Mouse (Mus musculus): ENCODE data around the gene Gnb3. TPM values are rescaled to one million over a fixed set of nuclear protein-coding genes. Genes with fewer than 3 reads are reported as not detected.

Gene Gnb3
- polyA plus RNA-seq, 1 experiment from 2014 or later, result 1.0 TPM

- Histone ChIP-seq H3K4me2 (peak overlapping the region; percentile 72), H3K9me3 (no peaks in the 10 kb centered on the region)
These were observed 10.0 kb downstream of the Gnb3 start for GRCm38 (mm10) chr6:124829799-124830700.

GRCm38 (mm10) chr6:124828868-124829798 is 10.9 kb downstream of the Gnb3 start, which contains the start of the genes Usp5 and Cdca3:
TSS of gene Usp5 (minus strand) at chr6:124829484.
TSS of gene Cdca3 (plus strand) at chr6:124829547.
- H3K27me3 ChIP-seq, result no peaks in the 10 kb centered on the region
- H3K9me3 ChIP-seq, result no peaks in the 10 kb centered on the region
- peak within 1 kb of the TSS; percentile 59 for H3K4me3 ChIP-seq (replicated peaks)
- peaks cover 57% of the 10 kb centered on the region for H3K36me3 ChIP-seq
- H3K4me1 ChIP-seq (replicated peaks), result peaks cover 31% of the 10 kb centered on the region
- peak within 1 kb of the TSS; percentile 70 for H3K9ac ChIP-seq (replicated peaks)
- ATAC-seq (ENCODE audit: insufficient number of reproducible peaks, insufficient read depth, low FRiP score, low TSS enrichment, low read depth), result peak; percentile 95
- H3K4me2 ChIP-seq, result peak within 1 kb of the TSS; percentile 91
- peak within 1 kb of the TSS; percentile 91 for H3K27ac ChIP-seq
- whole genome bisulfite sequencing, result under 1% methylated on average over 55 of the region's 55 CpGs

More at GRCm38 (mm10) chr6:124829799-124830700, 10.0 kb downstream of the Gnb3 start:
- WGBS, result 1% methylated on average over 38 of the region's 38 CpGs
- Histone ChIP-seq H3K4me3 (replicated peaks) (peak overlapping the region; percentile 59), H3K36me3 (peaks cover 55% of the 10 kb centered on the region), H3K27ac (peak overlapping the region; percentile 91), H3K9ac (replicated peaks) (peak overlapping the region; percentile 69), H3K27me3 (no peaks in the 10 kb centered on the region), H3K4me1 (replicated peaks) (peaks cover 32% of the 10 kb centered on the region)
- peak; percentile 86 for ATAC-seq (ENCODE audit: insufficient number of reproducible peaks, insufficient read depth, low FRiP score, low TSS enrichment, low read depth)

- peaks cover 57% of the 10 kb centered on the region for H3K36me3 ChIP-seq
- WGBS, result 24% methylated on average over 10 of the region's 10 CpGs
- peak overlapping the region; percentile 70 for H3K9ac ChIP-seq (replicated peaks)
- H3K4me3 ChIP-seq (replicated peaks), result peak overlapping the region; percentile 59
- no peaks in the 10 kb centered on the region for H3K9me3 ChIP-seq
- no peak for ATAC-seq (ENCODE audit: insufficient number of reproducible peaks, insufficient read depth, low FRiP score, low TSS enrichment, low read depth)
- peak overlapping the region; percentile 3; the same call in 1 of the 2 replicates for H3K27ac ChIP-seq
- H3K4me2 ChIP-seq, result peak overlapping the region; percentile 91
- H3K4me1 ChIP-seq (replicated peaks), result peaks cover 31% of the 10 kb centered on the region
- H3K27me3 ChIP-seq, result no peaks in the 10 kb centered on the region
These were observed 11.9 kb downstream of the Gnb3 start for GRCm38 (mm10) chr6:124828101-124828592.

- no peak overlapping the region for H3K4me3 ChIP-seq (replicated peaks)
- no peaks in the 10 kb centered on the region for H3K9me3 ChIP-seq
- no peak for ATAC-seq (ENCODE audit: insufficient number of reproducible peaks, insufficient read depth, low FRiP score, low TSS enrichment, low read depth)
- no peak overlapping the region for H3K4me2 ChIP-seq
- no peaks in the 10 kb centered on the region for H3K4me1 ChIP-seq (replicated peaks)
- WGBS, result 98% methylated on average over 4 of the region's 4 CpGs
- H3K27ac ChIP-seq, result no peak overlapping the region
- peaks cover 99% of the 10 kb centered on the region for H3K36me3 ChIP-seq
- H3K27me3 ChIP-seq, result no peaks in the 10 kb centered on the region
- H3K9ac ChIP-seq (replicated peaks), result no peak overlapping the region
These were observed 18.0 kb downstream of the Gnb3 start for GRCm38 (mm10) chr6:124822049-124822448.

GRCm38 (mm10) chr6:124820891-124821290 is 19.2 kb downstream of the Gnb3 start:
- peaks cover 100% of the 10 kb centered on the region for H3K36me3 ChIP-seq
- 92% methylated on average over 5 of the region's 5 CpGs for WGBS
- H3K27me3 ChIP-seq, result no peaks in the 10 kb centered on the region
- H3K4me2 ChIP-seq, result no peak overlapping the region
- H3K9me3 ChIP-seq, result no peaks in the 10 kb centered on the region
- no peak for ATAC-seq (ENCODE audit: insufficient number of reproducible peaks, insufficient read depth, low FRiP score, low TSS enrichment, low read depth)
- H3K9ac ChIP-seq (replicated peaks), result no peak overlapping the region
- no peaks in the 10 kb centered on the region for H3K4me1 ChIP-seq (replicated peaks)
- H3K27ac ChIP-seq, result no peak overlapping the region
- no peak overlapping the region for H3K4me3 ChIP-seq (replicated peaks)

GRCm38 (mm10) chr6:124817971-124818370 is 22.1 kb downstream of the Gnb3 start:
- no peak overlapping the region for H3K27ac ChIP-seq
- ATAC-seq (ENCODE audit: insufficient number of reproducible peaks, insufficient read depth, low FRiP score, low TSS enrichment, low read depth), result no peak
- no peaks in the 10 kb centered on the region for H3K27me3 ChIP-seq
- H3K36me3 ChIP-seq, result peaks cover 81% of the 10 kb centered on the region
- 92% methylated on average over 8 of the region's 8 CpGs for WGBS
- H3K9me3 ChIP-seq, result no peaks in the 10 kb centered on the region
- peaks cover 11% of the 10 kb centered on the region for H3K4me1 ChIP-seq (replicated peaks)
- H3K9ac ChIP-seq (replicated peaks), result no peak overlapping the region
- H3K4me3 ChIP-seq (replicated peaks), result no peak overlapping the region
- no peak overlapping the region for H3K4me2 ChIP-seq

GRCm38 (mm10) chr6:124817563-124817962 is 22.5 kb downstream of the Gnb3 start:
- ATAC-seq (ENCODE audit: insufficient number of reproducible peaks, insufficient read depth, low FRiP score, low TSS enrichment, low read depth), result no peak
- Histone ChIP-seq H3K27ac (no peak overlapping the region), H3K36me3 (peaks cover 78% of the 10 kb centered on the region), H3K4me2 (no peak overlapping the region), H3K9me3 (no peaks in the 10 kb centered on the region), H3K4me1 (replicated peaks) (peaks cover 15% of the 10 kb centered on the region), H3K9ac (replicated peaks) (no peak overlapping the region), H3K4me3 (replicated peaks) (no peak overlapping the region), H3K27me3 (no peaks in the 10 kb centered on the region)
- WGBS, result 94% methylated on average over 8 of the region's 8 CpGs

- H3K27ac ChIP-seq, result no peak overlapping the region
- H3K36me3 ChIP-seq, result peaks cover 78% of the 10 kb centered on the region
- H3K9ac ChIP-seq (replicated peaks), result no peak overlapping the region
- no peaks in the 10 kb centered on the region for H3K9me3 ChIP-seq
- H3K27me3 ChIP-seq, result no peaks in the 10 kb centered on the region
- ATAC-seq (ENCODE audit: insufficient number of reproducible peaks, insufficient read depth, low FRiP score, low TSS enrichment, low read depth), result no peak
- WGBS, result 96% methylated on average over 11 of the region's 11 CpGs
- H3K4me3 ChIP-seq (replicated peaks), result no peak overlapping the region
- H3K4me2 ChIP-seq, result no peak overlapping the region
- peaks cover 20% of the 10 kb centered on the region for H3K4me1 ChIP-seq (replicated peaks)
These were observed 22.9 kb downstream of the Gnb3 start for GRCm38 (mm10) chr6:124817125-124817524.

- Histone ChIP-seq H3K36me3 (peaks cover 78% of the 10 kb centered on the region), H3K9me3 (no peaks in the 10 kb centered on the region), H3K4me2 (no peak overlapping the region), H3K4me1 (replicated peaks) (peaks cover 24% of the 10 kb centered on the region), H3K27ac (no peak overlapping the region), H3K27me3 (no peaks in the 10 kb centered on the region), H3K9ac (replicated peaks) (no peak overlapping the region), H3K4me3 (replicated peaks) (no peak overlapping the region)
- 91% methylated on average over 4 of the region's 4 CpGs for WGBS
- ATAC-seq (ENCODE audit: insufficient number of reproducible peaks, insufficient read depth, low FRiP score, low TSS enrichment, low read depth), result no peak
These were observed 23.5 kb downstream of the Gnb3 start for GRCm38 (mm10) chr6:124816611-124817010.

GRCm38 (mm10) chr6:124814858-124815774 is 25.0 kb downstream of the Gnb3 start:
- no peak overlapping the region for H3K4me3 ChIP-seq (replicated peaks)
- H3K4me2 ChIP-seq, result peak overlapping the region; percentile 80

More at GRCm38 (mm10) chr6:124814858-124815774, 25.0 kb downstream of the Gnb3 start:
- Histone ChIP-seq H3K9me3 (no peaks in the 10 kb centered on the region), H3K4me1 (replicated peaks) (peaks cover 29% of the 10 kb centered on the region), H3K36me3 (peaks cover 77% of the 10 kb centered on the region), H3K27me3 (no peaks in the 10 kb centered on the region), H3K27ac (peak overlapping the region; percentile 96), H3K9ac (replicated peaks) (0 out of 2 replicates have a peak overlapping the region, but pooled peaks have one; percentile 19)
- WGBS, result 69% methylated on average over 9 of the region's 9 CpGs
- no peak for ATAC-seq (ENCODE audit: insufficient number of reproducible peaks, insufficient read depth, low FRiP score, low TSS enrichment, low read depth)

All from limb, embryonic 12.5 days (tissue).